Mouse (Mus musculus): ENCODE results near the gene Aurkaip1.

Aurkaip1 gene

DNA sequence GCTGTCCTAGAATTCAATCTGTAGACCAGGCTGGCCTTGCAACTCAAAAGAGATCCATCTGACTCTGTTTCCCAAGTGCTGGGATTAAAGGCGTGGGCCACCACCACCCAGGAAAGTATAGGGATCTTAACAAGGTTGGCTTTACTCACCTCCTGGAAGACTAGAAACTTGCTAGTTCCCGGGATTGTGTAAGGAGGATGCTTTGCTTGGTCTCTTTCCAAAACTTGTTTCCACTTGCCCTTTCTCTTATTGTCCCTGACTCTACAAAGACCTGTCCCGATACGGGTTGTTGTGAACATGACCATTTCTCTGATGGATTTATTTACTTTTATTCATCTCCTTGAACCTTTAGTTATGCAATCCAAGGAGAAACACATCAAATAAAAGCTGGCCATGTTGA lies 1.2 kb upstream of the Aurkaip1 start:
- no peak for DNase-seq (ENCODE audit: low spot score)

DNA sequence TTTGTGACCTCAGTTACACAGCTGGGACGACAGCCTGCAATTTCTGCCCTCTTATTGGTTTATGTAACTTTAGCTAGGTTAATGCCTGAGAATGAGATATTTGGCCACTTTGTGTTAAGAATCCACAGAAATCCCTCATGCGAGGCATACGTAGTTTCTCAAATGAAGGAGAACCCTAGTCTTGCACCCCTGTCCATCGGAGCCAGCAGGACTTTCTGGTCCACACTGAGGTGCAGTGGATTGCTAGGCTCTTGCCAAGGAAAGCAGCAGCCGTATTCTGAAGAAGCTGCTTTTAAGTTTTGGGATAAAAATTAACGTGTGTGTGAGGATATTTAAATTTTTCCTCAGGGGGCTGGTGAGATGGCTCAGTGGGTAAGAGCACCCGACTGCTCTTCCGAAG lies 476 bp upstream of the Aurkaip1 start:
- DNase-seq (ENCODE audit: low spot score) = no peak

DNA sequence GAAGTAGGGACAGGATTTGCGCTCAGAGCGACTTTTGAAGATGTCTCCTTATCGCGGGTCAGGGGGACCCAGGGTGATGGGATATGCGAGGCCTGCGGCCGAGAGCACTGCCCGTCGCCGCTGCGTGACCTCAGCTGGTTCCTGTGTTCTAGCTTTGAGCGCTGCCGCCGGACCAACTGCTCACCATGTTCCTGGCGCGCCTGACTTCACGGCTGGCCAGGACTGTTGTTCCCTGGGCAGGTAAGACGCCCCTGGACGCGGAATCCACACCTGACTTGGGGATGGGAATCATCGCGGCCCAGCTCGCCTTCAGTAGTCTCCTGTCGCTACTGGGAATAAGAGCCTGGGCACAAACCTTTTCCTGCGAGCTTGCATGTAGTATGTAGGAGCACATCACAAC lies 759 bp downstream of the Aurkaip1 start:
- peak; percentile 62 for DNase-seq (ENCODE audit: low spot score)

DNA sequence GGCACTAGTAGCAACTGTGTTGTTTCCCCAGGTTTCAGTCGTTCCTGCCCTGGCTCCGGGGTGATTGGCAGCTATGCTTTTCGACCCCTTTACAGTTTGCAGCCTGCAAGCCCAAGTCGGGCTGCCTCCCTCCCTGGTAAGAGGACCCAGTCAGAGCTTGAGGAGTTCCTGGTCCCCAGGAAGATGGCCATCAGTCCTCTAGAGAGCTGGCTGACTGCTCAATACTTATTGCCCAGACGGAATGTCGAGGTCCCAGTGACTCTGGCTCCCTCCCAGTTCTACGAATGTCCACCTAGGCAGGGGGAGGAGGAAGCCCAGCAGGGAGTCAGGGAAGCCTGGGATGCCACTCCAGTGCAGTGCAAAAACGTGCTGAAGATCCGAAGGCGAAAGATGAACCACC lies 1.2 kb downstream of the Aurkaip1 start:
- DNase-seq (ENCODE audit: low spot score) = peak; percentile 45

DNA sequence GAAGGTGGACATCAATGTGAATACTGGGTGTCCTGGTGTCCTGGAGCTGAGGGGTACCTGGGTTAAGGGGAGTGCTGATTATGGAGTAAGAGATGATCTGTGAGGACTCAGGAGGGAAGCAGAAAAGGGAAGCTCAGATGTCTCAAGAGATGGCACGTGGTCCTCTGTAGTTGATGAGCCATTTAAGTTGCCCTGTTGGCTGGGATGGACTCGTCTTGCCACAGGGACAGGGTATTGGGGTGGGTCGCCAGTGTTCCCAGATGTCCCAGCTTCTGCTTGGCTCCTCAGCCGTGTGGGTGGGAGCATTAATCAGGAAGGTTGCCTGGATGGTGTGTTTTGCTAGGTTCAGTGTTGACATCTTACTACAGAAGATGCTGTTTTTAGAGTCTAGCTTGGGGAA lies 2.2 kb downstream of the Aurkaip1 start:
- DNase-seq (ENCODE audit: low spot score) = peak; percentile 38

DNA sequence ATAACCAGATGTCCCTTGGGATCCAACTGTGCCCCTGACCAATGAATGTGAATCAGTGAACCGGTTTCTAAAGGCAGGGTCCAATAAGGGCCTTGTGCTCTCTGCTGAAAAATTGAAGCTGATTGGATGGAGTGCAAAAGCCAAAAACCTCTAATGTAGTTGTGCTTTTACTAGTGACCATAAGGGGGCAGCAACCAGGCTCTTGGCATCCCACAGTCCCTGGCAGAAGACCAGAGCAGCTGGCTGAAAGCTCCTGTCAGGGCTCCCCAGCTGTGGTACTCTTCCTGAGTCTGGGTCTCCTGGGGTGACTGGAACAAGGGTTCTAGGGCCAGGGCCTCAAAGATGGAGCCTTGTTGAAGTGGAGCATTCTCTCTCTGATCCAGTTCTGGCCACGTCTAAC lies 2.8 kb downstream of the Aurkaip1 start:
- peak; percentile 88 for DNase-seq (ENCODE audit: low spot score)

DNA sequence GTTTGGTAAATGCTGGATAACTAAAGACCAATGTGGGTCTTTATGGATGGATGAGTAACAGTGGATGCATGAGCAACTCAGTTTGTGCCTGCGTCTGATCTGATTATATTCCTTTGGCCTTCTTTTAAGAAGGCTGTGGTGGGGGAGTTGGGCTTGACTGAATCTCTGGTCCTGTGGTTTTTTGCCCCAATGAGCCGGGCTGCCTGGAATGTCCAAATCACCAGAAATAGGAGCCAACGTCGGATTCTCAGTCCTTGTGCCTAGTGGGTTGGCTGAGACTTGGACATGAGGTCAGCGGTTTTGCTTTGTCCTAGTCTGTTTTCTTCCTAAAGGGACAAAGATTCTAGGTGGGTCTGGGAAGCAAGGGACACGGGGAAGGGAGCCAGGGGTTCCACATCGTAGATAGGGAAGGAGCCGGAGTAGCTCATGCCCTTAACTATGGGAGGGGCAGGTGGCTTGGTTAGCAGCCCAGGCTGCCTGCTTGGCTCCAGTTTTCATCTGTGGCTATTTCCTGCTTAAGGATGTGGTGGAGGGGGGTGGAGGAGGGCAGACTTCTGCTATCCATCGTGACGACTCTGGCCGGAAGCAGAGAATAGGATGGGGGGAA lies 6.4 kb downstream of the Aurkaip1 start:
- peak; percentile 46 for DNase-seq (ENCODE audit: low spot score)

DNA sequence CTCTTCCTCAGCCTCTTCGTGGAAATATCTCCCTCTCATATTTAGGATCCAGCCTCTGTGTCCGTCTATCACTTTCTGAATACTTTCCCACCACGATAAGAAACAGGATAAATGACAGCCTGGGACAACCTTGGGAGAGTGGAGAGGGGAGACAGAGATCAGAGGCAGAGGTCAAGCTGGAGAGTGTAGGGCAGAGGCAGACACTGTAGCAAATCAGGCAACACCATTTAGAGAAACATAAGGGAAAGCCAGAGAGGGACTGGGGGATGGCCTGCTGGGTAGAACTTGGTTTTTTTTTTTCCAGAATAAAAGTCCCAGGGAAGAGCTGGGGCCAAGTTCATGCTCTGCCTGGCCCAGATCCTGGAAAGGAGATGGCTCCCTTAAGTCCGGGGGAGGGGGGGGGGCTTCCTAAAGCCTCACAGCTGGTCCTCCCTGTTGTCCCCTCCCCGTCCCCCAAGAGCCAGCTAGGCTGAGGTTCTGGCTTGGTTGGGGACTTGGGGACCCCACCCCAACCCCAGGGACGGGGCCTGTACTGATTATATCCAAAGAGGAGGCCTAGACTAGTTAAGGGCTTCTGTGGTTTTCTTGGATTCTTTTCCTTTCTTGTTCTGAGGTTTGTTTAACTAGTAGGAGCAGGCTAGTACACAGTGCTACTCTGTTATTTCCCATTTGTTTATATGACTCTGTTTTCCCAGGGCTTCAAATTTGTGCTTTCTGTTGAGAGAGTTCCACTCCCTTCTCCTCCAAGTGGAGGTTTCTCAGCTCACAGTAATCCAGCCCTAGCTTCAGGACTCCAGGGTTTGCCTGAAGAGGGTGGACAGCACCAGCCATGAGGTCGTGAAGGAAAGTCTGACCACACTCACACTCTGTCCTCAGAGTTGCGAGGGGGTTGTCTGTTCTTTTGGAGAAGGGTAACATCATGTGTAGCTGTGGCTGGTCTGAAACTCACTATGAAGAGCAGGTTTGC lies 7.4 kb downstream of the Aurkaip1 start:
- DNase-seq (ENCODE audit: low spot score) = peak; percentile 58

DNA sequence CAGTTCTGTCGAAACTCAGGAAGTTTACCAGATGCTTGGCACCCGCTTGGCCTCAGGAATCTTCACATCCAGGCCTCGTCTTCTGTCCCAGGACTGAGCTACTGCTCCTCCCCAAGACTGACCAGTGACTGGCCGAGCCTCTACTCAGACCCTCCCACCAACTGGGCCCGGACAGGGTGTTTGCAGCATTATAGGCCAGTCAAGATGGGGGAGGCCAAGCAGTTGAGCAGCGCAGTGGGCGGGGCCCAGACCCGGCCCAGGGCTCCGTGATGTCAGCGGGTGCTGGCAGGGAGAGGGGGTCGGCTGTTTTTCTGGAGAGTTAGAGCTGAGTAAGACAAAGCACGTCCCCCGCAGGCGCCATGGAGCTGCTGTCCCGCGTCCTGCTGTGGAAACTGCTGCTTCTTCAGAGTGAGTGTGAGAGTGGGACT lies 8.4 kb downstream of the Aurkaip1 start, which contains the start of gene Mxra8:
TSS of gene Mxra8 (plus strand) at position 198 of the 428 bp plus-strand sequence.
- peak; percentile 86 for DNase-seq (ENCODE audit: low spot score)

DNA sequence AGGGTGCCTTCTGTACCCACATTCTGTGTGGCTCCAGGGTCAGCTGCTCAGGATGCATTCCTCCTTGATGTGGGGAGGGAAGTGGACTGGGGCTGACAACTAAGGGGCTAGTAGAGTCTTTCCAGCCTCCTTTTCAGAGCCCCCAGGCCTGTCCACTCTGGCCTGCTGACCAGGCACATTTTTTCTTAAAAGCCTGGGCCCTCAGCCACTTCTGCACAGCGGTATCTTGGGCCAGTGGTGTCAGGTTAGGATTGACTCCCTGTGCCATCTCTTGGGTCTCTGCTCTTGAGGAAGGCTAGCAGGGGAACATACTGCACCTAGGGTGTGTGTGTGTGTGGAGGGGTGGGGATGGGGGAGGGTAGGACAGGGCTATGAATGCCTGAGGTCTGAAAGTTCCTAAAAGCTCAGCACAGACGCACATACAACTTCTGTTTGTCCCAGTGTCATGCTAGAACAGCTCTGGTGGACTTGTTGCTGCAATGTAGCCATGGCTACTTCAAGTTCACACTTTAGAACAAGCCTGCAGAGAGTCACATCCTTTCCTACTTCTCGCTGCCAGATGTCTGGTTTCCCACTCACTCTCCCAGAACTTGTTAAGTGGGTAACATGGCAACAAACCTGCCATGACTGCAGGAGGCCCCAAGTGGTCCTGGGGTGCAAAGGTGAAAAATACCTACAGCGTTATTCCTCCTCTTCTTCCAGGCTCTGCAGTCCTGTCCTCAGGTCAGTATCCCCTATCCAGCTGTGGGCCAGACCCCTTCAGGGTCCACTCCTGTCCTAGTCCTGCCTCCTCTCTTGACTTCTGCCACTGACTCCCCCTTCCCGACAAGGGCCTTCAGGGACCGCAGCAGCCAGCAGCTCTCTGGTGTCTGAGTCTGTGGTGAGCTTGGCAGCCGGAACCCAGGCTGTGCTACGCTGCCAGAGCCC lies 9.3 kb downstream of the Aurkaip1 start:
- DNase-seq (ENCODE audit: low spot score) = no peak

DNA sequence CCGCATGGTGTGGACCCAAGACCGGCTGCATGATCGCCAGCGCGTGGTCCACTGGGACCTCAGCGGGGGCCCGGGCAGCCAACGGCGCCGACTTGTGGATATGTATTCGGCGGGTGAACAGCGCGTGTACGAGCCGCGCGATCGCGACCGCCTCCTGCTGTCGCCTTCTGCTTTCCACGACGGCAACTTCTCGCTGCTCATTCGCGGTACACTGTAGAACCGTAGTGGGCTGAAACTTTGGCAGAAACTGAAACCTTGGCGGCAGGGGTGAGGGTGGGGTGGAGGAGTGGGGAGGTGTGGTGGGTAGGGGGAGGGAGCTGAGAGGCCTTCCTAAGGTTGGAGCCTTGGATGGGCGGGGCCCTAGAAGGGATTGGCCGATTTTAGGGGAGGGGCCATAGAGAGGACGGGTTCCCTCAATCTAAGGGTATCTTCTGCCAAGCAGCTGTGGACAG lies 10.0 kb downstream of the Aurkaip1 start:
- DNase-seq (ENCODE audit: low spot score) = peak; percentile 74

DNA sequence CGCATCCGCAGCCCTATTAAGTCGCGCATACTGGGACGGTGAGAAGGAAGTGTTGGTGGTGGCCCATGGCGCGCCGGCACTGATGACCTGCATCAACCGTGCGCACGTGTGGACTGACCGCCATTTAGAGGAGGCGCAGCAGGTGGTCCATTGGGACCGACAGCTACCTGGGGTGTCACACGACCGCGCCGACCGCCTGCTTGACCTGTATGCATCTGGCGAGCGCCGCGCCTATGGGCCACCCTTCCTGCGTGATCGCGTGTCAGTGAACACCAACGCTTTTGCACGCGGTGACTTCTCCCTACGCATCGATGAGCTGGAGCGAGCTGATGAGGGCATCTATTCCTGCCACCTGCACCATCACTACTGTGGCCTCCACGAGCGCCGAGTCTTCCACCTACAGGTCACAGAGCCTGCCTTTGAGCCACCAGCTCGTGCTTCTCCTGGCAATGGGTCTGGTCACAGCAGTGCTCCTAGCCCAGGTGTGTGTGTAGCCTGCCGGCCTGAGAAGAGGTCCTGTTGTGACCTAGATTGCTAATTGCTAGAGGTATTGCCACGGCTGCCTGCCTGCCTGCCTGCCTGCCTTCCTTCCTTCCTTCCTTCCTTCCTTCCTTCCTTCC lies 10.7 kb downstream of the Aurkaip1 start:
- DNase-seq (ENCODE audit: low spot score) = peak; percentile 47

DNA sequence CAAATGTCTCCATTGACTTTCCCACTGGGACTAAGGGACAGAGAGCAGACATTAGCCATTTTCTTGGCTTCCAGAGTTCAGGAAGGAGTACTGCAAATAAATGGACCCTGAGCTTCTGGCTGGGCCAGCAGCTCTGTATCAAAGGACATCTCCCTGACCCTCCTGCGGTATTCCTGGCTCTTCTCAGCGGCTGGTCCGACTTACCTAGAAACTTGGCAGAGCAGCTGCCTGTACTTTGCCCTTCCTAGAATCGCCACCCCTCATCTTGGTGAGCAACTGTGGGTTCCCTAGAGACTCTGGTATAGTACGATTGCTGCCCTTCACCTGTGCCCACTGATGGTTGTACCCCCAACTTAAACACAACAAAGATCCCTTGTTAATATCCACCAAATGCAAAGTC lies 12.2 kb downstream of the Aurkaip1 start:
- DNase-seq (ENCODE audit: low spot score) = no peak

DNA sequence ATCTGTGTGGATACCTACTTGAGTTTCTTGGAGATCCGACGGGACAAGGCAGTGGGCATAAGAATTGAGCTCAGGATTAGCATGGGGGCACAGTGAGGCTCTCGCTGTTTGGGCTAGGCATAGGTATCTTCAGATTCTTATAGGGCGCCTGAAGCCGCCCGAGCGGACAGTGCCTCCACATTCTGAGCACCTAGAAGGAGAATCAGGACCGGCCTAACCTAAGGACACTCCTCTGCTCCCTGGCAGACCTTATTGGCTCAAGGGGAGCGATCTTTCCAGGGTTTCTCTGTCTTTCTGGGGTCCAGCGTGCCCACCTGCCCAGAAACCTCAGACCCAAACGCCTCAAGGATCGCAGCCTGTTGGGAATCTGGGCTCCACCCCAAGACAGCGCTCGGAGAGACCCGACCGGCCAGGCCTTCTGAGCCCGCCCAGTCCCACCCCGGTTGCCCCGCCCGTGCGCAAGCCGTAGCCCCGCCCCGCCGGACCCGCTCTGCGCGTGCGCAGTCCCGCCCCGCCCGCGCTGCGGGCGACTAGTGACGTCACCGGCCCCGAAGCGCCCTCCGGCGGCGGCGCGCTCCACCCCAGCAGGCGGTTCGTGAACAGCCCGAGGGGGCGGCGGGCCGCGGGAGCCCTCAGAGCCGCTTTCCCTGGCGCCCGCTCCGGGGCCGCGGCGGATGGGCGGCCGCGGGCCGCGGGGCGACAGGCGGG lies 16.0 kb downstream of the Aurkaip1 start, which contains the start of gene Dvl1:
TSS of gene Dvl1 (plus strand) at position 532 of the 708 bp plus-strand sequence.
- peak; percentile 99 for DNase-seq (ENCODE audit: low spot score)

DNA sequence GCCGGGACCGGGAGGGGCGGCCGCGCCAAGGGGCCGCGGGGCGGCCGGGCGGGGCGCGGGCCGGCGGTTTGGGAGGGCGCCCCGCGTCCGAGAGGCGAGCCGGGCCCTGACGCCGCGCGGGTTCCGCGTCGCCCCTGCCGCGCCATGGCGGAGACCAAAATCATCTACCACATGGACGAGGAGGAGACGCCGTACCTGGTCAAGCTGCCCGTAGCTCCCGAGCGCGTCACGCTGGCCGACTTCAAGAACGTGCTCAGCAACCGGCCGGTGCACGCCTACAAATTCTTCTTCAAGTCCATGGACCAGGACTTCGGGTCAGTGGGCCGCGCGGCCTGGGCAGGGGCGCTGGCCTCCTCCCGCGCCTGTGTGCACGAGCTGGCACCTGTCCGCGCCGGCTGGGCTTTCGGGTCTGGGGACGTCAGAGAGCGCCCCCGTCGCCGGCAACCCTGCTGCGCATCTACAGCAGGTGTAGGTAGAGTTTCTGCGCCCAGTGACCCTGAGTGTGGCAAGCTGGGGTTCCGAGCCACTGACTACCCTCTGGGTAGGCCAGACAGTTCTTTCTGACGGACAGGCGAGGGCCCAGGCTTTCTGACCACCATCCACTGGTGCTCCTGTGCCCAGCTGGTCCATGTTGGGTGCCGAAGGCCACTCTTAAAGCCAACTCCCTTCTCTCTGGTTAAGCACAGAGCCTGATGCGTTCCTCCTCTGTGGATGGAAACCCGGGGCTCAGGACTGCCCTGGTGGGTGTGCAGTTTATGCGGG lies 16.7 kb downstream of the Aurkaip1 start:
- peak; percentile 63 for DNase-seq (ENCODE audit: low spot score)

DNA sequence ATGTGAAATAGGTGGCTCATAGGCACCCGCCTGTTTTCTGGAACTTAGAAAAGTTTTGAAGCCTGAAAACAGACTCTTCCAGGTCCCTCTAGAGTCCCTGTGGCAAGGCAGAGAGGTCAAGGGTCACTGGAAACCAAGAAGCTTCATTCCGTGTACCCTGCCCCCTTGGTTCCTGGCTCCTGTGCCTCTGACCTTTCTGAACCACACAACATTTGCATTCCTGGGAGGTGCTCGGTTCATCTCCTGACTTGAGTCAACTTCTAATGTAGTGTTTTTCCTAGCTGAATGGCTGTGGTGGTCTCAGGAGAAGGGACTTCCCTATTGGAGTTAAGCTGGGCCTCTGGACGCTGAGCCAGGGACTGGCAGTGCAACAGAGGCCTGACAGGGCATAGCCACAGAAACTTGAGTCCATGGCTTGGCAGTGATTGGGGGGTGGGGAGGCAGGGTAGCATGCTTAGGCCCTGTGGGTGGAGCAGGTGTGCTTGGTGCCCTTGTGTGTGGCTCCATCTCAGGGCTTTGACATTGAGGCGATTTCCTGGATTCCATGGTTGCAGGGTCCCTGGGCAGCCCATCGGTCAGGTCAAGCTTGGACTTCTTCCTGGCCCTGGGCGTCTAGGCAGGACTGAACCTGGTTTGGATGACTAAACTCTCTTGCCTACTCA lies 17.5 kb downstream of the Aurkaip1 start:
- no peak for DNase-seq (ENCODE audit: low spot score)

DNA sequence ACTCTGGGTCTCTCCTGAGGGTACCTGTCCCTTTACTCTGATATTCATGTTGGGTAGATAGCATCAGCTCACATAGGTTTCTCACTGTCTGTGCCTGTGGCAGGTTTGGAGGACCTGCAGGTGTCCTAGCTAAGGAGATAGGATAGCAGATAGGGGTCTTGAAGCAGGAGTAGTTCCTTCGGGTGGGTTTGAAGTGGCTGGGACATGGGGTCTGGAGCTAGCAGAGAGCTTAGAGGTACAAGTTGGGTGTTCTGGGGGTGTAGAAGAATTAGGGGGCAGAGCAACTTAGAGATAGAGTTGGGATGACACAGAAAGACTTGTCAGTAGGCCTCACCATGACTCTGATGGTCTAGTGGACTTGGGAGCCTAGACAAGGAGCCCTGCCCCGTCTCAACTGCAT lies 18.3 kb downstream of the Aurkaip1 start:
- DNase-seq (ENCODE audit: low spot score) = no peak

DNA sequence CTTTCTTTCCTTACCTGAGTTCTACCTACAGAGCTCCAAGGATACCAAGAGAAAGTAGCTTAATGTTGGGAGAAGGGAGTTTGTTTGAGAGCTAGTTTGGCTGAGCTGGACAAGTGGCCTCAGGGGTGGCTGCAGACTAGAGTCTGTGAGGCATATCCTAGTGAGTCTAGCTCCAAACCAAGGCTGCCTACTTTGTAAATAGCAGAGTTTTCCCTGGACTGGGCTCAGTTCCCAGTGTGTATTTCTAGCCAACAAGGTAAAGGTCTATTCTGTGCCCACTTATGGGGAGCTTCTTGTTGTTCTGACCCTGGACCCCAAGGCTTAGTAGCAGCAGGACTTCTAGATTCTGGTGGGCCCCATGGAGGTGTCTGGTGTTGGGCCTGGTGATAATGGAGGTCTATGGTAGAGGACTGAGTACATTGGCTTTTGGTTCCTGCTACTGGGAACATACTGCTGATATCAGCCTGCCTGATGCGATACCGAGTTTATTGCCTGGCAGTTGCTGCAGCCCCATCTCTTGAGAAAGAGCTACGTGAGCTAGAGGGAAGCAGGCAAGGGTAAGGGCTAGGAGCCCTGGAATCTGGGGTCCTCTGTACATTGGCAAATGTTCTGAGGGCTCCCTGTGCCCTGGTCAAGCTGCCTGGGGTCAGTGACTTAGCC lies 18.9 kb downstream of the Aurkaip1 start:
- no peak for DNase-seq (ENCODE audit: low spot score)

DNA sequence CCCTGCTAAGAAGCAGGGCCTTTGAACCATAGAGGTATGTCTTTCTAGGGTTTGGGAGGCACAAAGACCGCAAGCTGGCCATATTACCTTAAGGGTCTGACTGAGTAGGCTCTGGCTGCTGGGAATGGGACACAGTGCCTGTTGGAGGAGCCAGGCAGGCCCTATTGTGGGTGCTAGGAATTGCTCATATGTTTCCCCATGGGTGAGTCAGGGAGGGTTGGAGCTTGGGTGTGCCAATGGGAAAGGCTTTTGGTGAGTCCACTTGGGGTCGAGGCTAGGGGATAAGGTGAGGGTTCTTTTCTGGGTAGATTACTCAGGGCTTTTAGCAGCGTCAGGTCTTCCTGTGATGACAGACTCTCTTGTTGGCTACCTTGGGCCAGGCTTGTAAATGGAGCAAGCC lies 20.3 kb downstream of the Aurkaip1 start:
- no peak for DNase-seq (ENCODE audit: low spot score)
